Mouse (Mus musculus): Measurements from ENCODE around the gene Azi2. TPM values are rescaled to one million over a fixed set of nuclear protein-coding genes. Genes with fewer than 3 reads are reported as not detected.

The Azi2 gene
- 10 to 100 TPM; 70.0 to 88.7 (median 73.3) TPM for total RNA-seq (2022)

- peak; percentile 97 to 98 for DNase-seq (ENCODE audit: low spot score in 2 of 2)
Observed at GRCm38 (mm10) chr9:118040218-118041021, at the start of gene Azi2. Gene Azi2, plus strand, starts transcription at chr9:118040499.

DNA sequence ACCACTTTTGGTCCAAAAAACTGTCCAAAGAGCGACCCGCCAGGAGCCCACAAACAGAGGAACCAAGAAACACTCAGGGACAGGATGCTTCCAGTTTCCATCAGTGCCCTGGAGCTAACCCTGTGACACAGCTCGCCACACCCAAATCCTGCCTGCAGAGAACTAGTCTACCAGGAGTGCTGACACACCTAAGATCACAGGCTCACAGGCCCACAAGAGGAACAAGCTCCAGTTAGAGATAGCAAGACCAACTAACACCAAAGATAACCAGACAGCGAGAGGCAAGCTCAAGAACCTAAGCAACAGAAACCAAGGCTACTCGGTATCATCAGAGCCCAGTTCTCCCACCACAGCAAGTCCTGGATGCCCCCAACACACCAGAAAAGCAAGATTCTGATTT, 43.7 kb upstream of the Azi2 start:
- no peak for DNase-seq (ENCODE audit: low spot score in 2 of 2)

- no peak for DNase-seq (ENCODE audit: low spot score in 2 of 2)
Observed at GRCm38 (mm10) chr9:118001488-118001887, 38.8 kb upstream of the Azi2 start.

GRCm38 (mm10) chr9:118003218-118003886, 36.9 kb upstream of the Azi2 start:
- DNase-seq (ENCODE audit: low spot score in 2 of 2), result no peak

DNA sequence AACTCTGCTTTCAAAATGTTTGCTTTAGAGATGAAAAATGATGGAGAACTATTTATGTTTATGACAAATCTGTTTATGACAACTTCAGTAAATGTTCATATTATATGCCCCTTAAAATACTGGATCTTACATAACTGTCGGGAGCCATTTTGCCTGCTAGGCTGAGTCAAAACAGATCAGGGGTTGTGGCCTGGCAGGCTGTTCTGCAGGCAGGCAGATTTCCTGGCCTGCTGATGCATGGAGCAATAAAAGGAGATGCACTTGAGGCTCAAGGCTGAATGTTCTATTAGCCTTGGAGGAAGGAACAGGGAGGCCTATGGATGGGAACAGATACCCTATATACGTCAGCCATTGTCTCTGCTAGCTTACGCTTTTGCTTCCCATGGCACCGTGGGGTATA, 36.4 kb upstream of the Azi2 start:
- no peak for DNase-seq (ENCODE audit: low spot score in 2 of 2)

DNA sequence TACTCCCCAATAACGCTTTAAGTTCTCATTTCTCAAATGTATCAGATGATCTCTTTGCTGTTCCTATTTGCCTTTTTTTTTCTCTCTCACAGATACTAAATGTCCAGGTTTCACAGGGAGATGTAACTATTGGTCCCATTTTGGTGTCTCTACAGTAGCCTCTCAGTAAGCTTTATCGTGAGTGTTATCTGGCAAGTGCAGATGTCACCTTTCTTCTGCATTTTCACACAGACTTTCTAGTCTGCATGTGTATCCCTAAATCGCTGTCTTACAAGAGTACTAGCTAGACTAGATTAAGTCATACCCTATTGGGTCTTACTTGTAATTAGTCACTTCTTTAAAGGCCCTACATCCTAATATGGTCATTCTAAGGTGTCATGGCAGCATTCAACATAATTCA, 27.4 kb upstream of the Azi2 start:
- DNase-seq (ENCODE audit: low spot score in 2 of 2), result no peak

DNA sequence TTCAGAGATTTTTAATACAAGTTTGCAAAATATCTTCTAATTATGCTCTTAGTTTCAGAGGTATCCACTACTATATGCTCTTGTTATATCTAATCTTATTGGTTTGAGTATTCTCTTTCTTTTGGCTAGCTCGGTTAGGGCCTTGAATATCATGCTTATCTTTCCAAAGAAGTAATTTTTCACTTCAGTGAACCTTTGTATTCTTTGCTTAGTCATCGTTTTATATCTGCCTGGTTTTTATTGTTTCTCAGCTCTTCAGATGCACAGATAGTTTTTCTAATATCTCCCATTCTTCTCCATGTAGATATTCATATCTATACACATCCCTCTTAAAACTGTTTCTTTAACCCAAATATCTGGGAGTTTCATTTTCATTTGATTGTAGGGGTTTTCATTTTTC, 15.3 kb upstream of the Azi2 start:
- DNase-seq (ENCODE audit: low spot score in 2 of 2), result no peak

GRCm38 (mm10) chr9:118029490-118029889, 10.8 kb upstream of the Azi2 start:
- DNase-seq (ENCODE audit: low spot score in 2 of 2), result no peak

GRCm38 (mm10) chr9:118030252-118030651, 10.0 kb upstream of the Azi2 start:
- DNase-seq (ENCODE audit: low spot score in 2 of 2), result no peak

- no peak for DNase-seq (ENCODE audit: low spot score in 2 of 2)
Observed at GRCm38 (mm10) chr9:118031694-118032093, 8.6 kb upstream of the Azi2 start.

- no peak for DNase-seq (ENCODE audit: low spot score in 2 of 2)
Observed at GRCm38 (mm10) chr9:118034990-118035389, 5.3 kb upstream of the Azi2 start.

GRCm38 (mm10) chr9:118041022-118041400, 712 bp downstream of the Azi2 start:
- DNase-seq (ENCODE audit: low spot score in 2 of 2), result no peak

DNA sequence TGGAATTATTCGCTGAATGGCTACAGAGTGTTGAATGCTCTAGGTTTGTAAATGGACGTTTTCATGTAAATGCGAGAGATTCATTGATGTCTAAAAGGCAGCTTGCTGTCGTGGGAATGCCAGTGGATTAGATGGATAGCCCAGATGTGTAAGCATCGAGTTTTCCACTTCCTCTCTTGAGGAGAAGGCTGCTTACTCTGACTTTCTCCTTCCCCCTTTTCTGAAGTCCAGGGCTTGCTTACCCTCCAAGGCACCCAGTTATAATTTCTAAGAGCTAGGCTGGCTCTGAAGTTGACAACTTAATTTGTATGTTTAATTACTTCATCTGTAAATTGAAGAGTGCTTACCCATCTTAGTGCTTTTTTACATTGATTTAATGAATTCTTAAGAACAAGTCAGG, 1.3 kb downstream of the Azi2 start:
- no peak for DNase-seq (ENCODE audit: low spot score in 2 of 2)

GRCm38 (mm10) chr9:118042738-118043137, 2.4 kb downstream of the Azi2 start:
- DNase-seq (ENCODE audit: low spot score in 2 of 2), result no peak

- DNase-seq (ENCODE audit: low spot score in 2 of 2), result no peak
Observed at GRCm38 (mm10) chr9:118043581-118043980, 3.3 kb downstream of the Azi2 start.

- DNase-seq (ENCODE audit: low spot score in 2 of 2), result no peak
Observed at GRCm38 (mm10) chr9:118045011-118045533, 4.8 kb downstream of the Azi2 start.

DNA sequence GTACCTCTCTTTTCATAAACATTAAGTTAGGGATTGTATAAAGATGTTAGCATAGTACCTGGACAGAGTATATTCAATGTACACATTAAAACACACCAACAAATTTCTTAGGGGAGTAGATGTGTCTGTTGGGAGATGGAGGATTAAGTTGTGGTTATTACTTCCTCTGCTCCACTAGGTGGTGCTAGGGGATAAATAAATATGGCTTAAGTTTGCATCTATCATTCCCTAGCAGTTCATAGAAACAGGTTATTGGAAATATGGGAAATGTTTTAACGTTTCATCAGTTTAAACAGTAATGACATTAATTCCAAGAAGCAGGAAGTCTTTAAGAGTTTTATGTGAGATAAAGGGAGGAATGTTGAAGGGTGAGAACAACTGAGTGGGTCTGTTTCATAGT, 13.0 kb downstream of the Azi2 start:
- no peak for DNase-seq (ENCODE audit: low spot score in 2 of 2)

DNA sequence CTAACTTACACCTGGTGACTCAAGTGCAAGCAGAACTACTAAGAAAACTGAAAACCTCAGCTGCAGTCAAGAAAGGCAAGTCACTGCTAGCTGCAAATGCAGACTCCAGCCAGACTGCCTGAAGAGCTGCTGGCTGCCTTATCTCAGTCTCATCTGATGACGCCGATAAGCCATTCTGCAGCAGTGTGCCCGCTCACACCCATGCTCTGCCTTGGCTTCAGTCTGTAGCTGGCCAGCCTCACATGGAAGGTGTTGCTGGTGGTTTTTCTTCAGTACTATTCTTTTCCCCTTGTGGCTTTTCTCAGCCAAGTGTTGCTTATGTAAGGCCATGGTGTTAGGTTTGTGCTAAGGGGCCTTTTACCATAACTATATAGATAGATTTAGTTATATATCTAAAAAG, 18.8 kb downstream of the Azi2 start:
- DNase-seq (ENCODE audit: low spot score in 2 of 2), result no peak

GRCm38 (mm10) chr9:118070442-118070841, 30.1 kb downstream of the Azi2 start:
- DNase-seq (ENCODE audit: low spot score in 2 of 2), result no peak

GRCm38 (mm10) chr9:118071337-118071736, 31.0 kb downstream of the Azi2 start:
- DNase-seq (ENCODE audit: low spot score in 2 of 2), result no peak

GRCm38 (mm10) chr9:118072101-118072500, 31.8 kb downstream of the Azi2 start:
- DNase-seq (ENCODE audit: low spot score in 2 of 2), result no peak

DNA sequence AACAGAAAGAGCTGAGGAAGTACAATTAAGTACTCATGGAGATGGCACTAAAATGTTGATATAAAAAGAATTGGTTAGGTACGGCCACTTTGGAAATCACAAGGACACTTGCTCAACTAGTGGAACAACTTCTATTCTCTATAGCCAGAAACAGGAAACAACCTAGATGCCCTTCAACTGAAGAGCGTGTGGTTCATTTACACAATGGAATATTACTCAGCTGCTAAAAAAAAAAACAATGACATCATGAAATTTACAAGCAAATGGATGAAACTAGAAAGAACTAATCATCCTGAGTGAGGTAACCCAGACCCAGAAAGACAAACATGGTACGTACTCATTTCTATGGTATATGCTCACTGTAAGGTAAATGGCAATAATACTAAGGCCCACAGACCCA, 33.1 kb downstream of the Azi2 start:
- no peak for DNase-seq (ENCODE audit: low spot score in 2 of 2)
